Mouse (Mus musculus) MEL (cell line): ENCODE data around the gene Lin7a. TPM values are rescaled to one million over a fixed set of nuclear protein-coding genes. Genes with fewer than 3 reads are reported as not detected.

Experiments
- DNase-seq: peaks from one replicate; pipeline ENCODE4 v3.0.0; 2011; ENCODE audit warnings: low read depth, low spot score
- H3K27ac ChIP-seq: 2 replicates; pipeline ENCODE4 v1.5.1; 2012; ENCODE audit warnings: low read depth, mild to moderate bottlenecking, control low read depth, low read length, moderate library complexity; ENCODE audit not compliant: control insufficient read depth
- H3K27me3 ChIP-seq, 2 experiments: fragments of 150-350 bp in 1 of 2; sonication (generic) in 1 of 2; 2 replicates each; pipeline ENCODE4 v1.6.1; 2012; ENCODE audit warnings: low read length in 2 of 2, mild to moderate bottlenecking in 2 of 2, improper control_type of control experiment in 1 of 2, moderate library complexity in 1 of 2; ENCODE audit not compliant: insufficient read depth in 2 of 2, control insufficient read depth in 1 of 2
- H3K36me3 ChIP-seq, 2 experiments: 2 replicates each; pipeline ENCODE4 v1.6.1; 2012 to 2014; ENCODE audit warnings: low read length in 2 of 2, improper control_type of control experiment in 1 of 2, inconsistent platforms in 1 of 2, mild to moderate bottlenecking in 1 of 2; ENCODE audit not compliant: insufficient read depth in 2 of 2, control insufficient read depth in 1 of 2
- H3K4me1 ChIP-seq, 2 experiments: fragments of 150-350 bp in 1 of 2; sonication (generic) in 1 of 2; 2 replicates each; pipeline ENCODE4 v1.6.1; 2012; ENCODE audit warnings: low read length in 2 of 2, improper control_type of control experiment in 1 of 2, mild to moderate bottlenecking in 1 of 2; ENCODE audit not compliant: insufficient read depth in 2 of 2, control insufficient read depth in 1 of 2
- H3K4me3 ChIP-seq, 2 experiments: fragments of 150-350 bp in 1 of 2; sonication (generic) in 1 of 2; 2 replicates each; pipeline ENCODE4 v1.5.1; 2012; ENCODE audit warnings: low read depth in 2 of 2, low read length in 2 of 2, mild to moderate bottlenecking in 2 of 2, moderate library complexity in 2 of 2, control low read depth in 1 of 2, improper control_type of control experiment in 1 of 2; ENCODE audit not compliant: control insufficient read depth in 1 of 2, insufficient read depth in 1 of 2
- H3K79me2 ChIP-seq: 2 replicates; pipeline ENCODE4 v1.6.1; 2012; ENCODE audit warnings: mild to moderate bottlenecking, low read length, moderate library complexity; ENCODE audit not compliant: control insufficient read depth, poor library complexity, insufficient read depth
- H3K9ac ChIP-seq: 2 replicates; pipeline ENCODE4 v1.6.1; 2012; ENCODE audit warnings: low read depth, mild to moderate bottlenecking, control low read depth, low read length, moderate library complexity; ENCODE audit not compliant: control insufficient read depth, poor library complexity, severe bottlenecking
- H3K9me3 ChIP-seq: fragments of 150-350 bp; sonication (generic); replicated peaks from 2 replicates; pipeline ENCODE4 v1.6.1; 2012; ENCODE audit warnings: mild to moderate bottlenecking, low read length, improper control_type of control experiment, moderate library complexity; ENCODE audit not compliant: insufficient read depth
- CHD1 ChIP-seq: IDR thresholded peaks from 2 replicates; pipeline ENCODE4 v1.6.1; 2012; ENCODE audit warnings: low read depth, mild to moderate bottlenecking, inconsistent platforms, low read length, improper control_type of control experiment
- CHD2 ChIP-seq: IDR thresholded peaks from 2 replicates; pipeline ENCODE4 v1.6.1; 2011; ENCODE audit warnings: low read length, improper control_type of control experiment
- CTCF ChIP-seq, 3 experiments: IDR thresholded peaks in 2 of 3; conservative IDR thresholded peaks in 1 of 3; 2 replicates each; pipeline ENCODE4 v1.5.1; 2011 to 2012; ENCODE audit warnings: low read length in 3 of 3, low read depth in 2 of 3, mild to moderate bottlenecking in 2 of 3, improper control_type of control experiment in 1 of 3, inconsistent platforms in 1 of 3, mixed read lengths in 1 of 3, moderate library complexity in 1 of 3; ENCODE audit not compliant: control insufficient read depth in 1 of 3, insufficient read depth in 1 of 3, poor library complexity in 1 of 3, severe bottlenecking in 1 of 3
- ELF1 ChIP-seq: IDR thresholded peaks from 2 replicates; pipeline ENCODE4 v1.6.1; 2014; ENCODE audit warnings: low read depth, mild to moderate bottlenecking, inconsistent platforms, low read length, improper control_type of control experiment, moderate library complexity
- EP300 ChIP-seq, 2 experiments: IDR thresholded peaks; 2 replicates each; pipeline ENCODE4 v1.6.1; 2011; ENCODE audit warnings: improper control_type of control experiment in 2 of 2, low read length in 2 of 2, low read depth in 1 of 2, mild to moderate bottlenecking in 1 of 2
- ETS1 ChIP-seq: IDR thresholded peaks from 2 replicates; pipeline ENCODE4 v1.6.1; 2012; ENCODE audit warnings: low read depth, mild to moderate bottlenecking, inconsistent platforms, low read length, improper control_type of control experiment, moderate library complexity
- GABPA ChIP-seq: IDR thresholded peaks from 2 replicates; pipeline ENCODE4 v1.6.1; 2012; ENCODE audit warnings: low read depth, mild to moderate bottlenecking, inconsistent platforms, low read length, improper control_type of control experiment, moderate library complexity
- HCFC1 ChIP-seq: IDR thresholded peaks from 2 replicates; pipeline ENCODE4 v1.6.1; 2012; ENCODE audit warnings: low read depth, mild to moderate bottlenecking, inconsistent platforms, low read length, improper control_type of control experiment, moderate library complexity
- JUND ChIP-seq: IDR thresholded peaks from 2 replicates; pipeline ENCODE4 v1.6.1; 2011; ENCODE audit warnings: low read depth, mild to moderate bottlenecking, improper control_type of control experiment, low read length
- KAT2A ChIP-seq: conservative IDR thresholded peaks from 2 replicates; pipeline ENCODE4 v1.6.1; 2012; ENCODE audit warnings: low read depth, low read length, improper control_type of control experiment, inconsistent platforms
- MAFK ChIP-seq: IDR thresholded peaks from 2 replicates; pipeline ENCODE4 v1.6.1; 2011; ENCODE audit warnings: low read depth, mild to moderate bottlenecking, low read length, improper control_type of control experiment, borderline replicate concordance
- MAZ ChIP-seq: IDR thresholded peaks from 2 replicates; pipeline ENCODE4 v1.6.1; 2012; ENCODE audit warnings: low read depth, mild to moderate bottlenecking, inconsistent platforms, low read length, improper control_type of control experiment
- MXI1 ChIP-seq: IDR thresholded peaks from 2 replicates; pipeline ENCODE4 v1.6.1; 2011; ENCODE audit warnings: mild to moderate bottlenecking, low read depth, low read length, improper control_type of control experiment
- MYB ChIP-seq: IDR thresholded peaks from 2 replicates; pipeline ENCODE4 v1.6.1; 2011; ENCODE audit warnings: mild to moderate bottlenecking, low read depth, low read length, improper control_type of control experiment
- NELFE ChIP-seq: IDR thresholded peaks from 2 replicates; pipeline ENCODE4 v1.6.1; 2011; ENCODE audit warnings: low read depth, low read length, improper control_type of control experiment
- NRF1 ChIP-seq: IDR thresholded peaks from 2 replicates; pipeline ENCODE4 v1.6.1; 2014; ENCODE audit warnings: low read depth, mild to moderate bottlenecking, inconsistent platforms, low read length, improper control_type of control experiment, moderate library complexity; ENCODE audit not compliant: poor library complexity, insufficient read depth, severe bottlenecking
- POLR2AphosphoS2 ChIP-seq: IDR thresholded peaks from 2 replicates; pipeline ENCODE4 v1.6.1; 2011; ENCODE audit warnings: low read length, improper control_type of control experiment
- RCOR1 ChIP-seq: IDR thresholded peaks from 2 replicates; pipeline ENCODE4 v1.6.1; 2012; ENCODE audit warnings: low read depth, mild to moderate bottlenecking, inconsistent platforms, low read length, improper control_type of control experiment
- SIN3A ChIP-seq: IDR thresholded peaks from 2 replicates; pipeline ENCODE4 v1.6.1; 2012; ENCODE audit warnings: low read length, improper control_type of control experiment, inconsistent platforms
- SMC3 ChIP-seq: IDR thresholded peaks from 2 replicates; pipeline ENCODE4 v1.6.1; 2011; ENCODE audit warnings: low read depth, low read length, improper control_type of control experiment
- TBP ChIP-seq: IDR thresholded peaks from 2 replicates; pipeline ENCODE4 v1.8.0; 2011; ENCODE audit warnings: low read depth, low read length, improper control_type of control experiment
- UBTF ChIP-seq: IDR thresholded peaks from 2 replicates; pipeline ENCODE4 v1.6.1; 2012; ENCODE audit warnings: low read depth, mild to moderate bottlenecking, inconsistent platforms, low read length, improper control_type of control experiment, moderate library complexity, borderline replicate concordance; ENCODE audit not compliant: insufficient read depth
- USF1 ChIP-seq: IDR thresholded peaks from 2 replicates; pipeline ENCODE4 v1.6.1; 2014; ENCODE audit warnings: low read depth, mild to moderate bottlenecking, inconsistent platforms, low read length, improper control_type of control experiment, moderate library complexity
- USF2 ChIP-seq, 2 experiments: IDR thresholded peaks; 2 replicates each; pipeline ENCODE4 v1.6.1; 2011 to 2012; ENCODE audit warnings: improper control_type of control experiment in 2 of 2, low read length in 2 of 2, borderline replicate concordance in 1 of 2, inconsistent platforms in 1 of 2, low read depth in 1 of 2, mild to moderate bottlenecking in 1 of 2; ENCODE audit not compliant: insufficient read depth in 1 of 2
- ZNF384 ChIP-seq: IDR thresholded peaks from 2 replicates; pipeline ENCODE4 v1.6.1; 2012; ENCODE audit warnings: low read depth, mild to moderate bottlenecking, inconsistent platforms, low read length, improper control_type of control experiment
- polyA plus RNA-seq, 2 experiments: library from polyadenylated mRNA; stranded (reverse) in 1 of 2; unstranded in 1 of 2; fragments of >175 nt in 1 of 2; fragments of >200 nt in 1 of 2; gene quantifications; 2 replicates each; pipeline versions ENCODE4 v1.2.1 to v1.2.4; 2012; ENCODE audit warnings: low replicate concordance in 2 of 2, low read depth in 1 of 2; ENCODE audit not compliant: insufficient read length in 2 of 2, insufficient read depth in 1 of 2, missing spikeins in 1 of 2
- total RNA-seq: library from RNA; depleted of rRNA; stranded (reverse); fragments of 300-350 nt; gene quantifications from 2 replicates; pipeline ENCODE4 v1.2.3, GENCODE M21; 2012

Gene Lin7a
- total and polyA plus RNA-seq, 3 experiments: not detected

- no peak overlapping the region for H3K9ac ChIP-seq
- no peaks in the 10 kb centered on the region for H3K79me2 ChIP-seq
- no peaks in the 10 kb centered on the region for H3K9me3 ChIP-seq
- H3K27ac ChIP-seq: no peak overlapping the region
- no peaks in the 10 kb centered on the region for H3K36me3 ChIP-seq
- no peak overlapping the region for H3K4me3 ChIP-seq
- H3K4me1 ChIP-seq: no peaks in the 10 kb centered on the region
- H3K27me3 ChIP-seq: no peaks in the 10 kb centered on the region
- no peak for DNase-seq
- TF ChIP-seq ELF1: no peak
- no peak for TF ChIP-seq RCOR1
- TF ChIP-seq EP300 (IDR thresholded peaks at IDR 0.05; ENCODE audit: low read depth in 1 of 2, low read length in 2 of 2): no peak
- no peak for TF ChIP-seq CHD1
- no peak for TF ChIP-seq SMC3
Measured at GRCm38 (mm10) chr10:107238861-107239435, 32.5 kb upstream of the Lin7a start.

- no peaks in the 10 kb centered on the region for H3K79me2 ChIP-seq
- H3K9ac ChIP-seq: no peak overlapping the region
- no peaks in the 10 kb centered on the region for H3K36me3 ChIP-seq
- H3K27me3 ChIP-seq: no peaks in the 10 kb centered on the region
- DNase-seq: no peak
- no peaks in the 10 kb centered on the region for H3K4me1 ChIP-seq
- no peaks in the 10 kb centered on the region for H3K9me3 ChIP-seq
- H3K27ac ChIP-seq: no peak overlapping the region
- H3K4me3 ChIP-seq: no peak overlapping the region
- no peak for TF ChIP-seq UBTF
- TF ChIP-seq CHD2: no peak
- TF ChIP-seq KAT2A: no peak
- no peak for TF ChIP-seq TBP
- no peak for TF ChIP-seq CHD1
- TF ChIP-seq MXI1: no peak
- no peak for TF ChIP-seq MAFK
- TF ChIP-seq NRF1: no peak
- no peak for TF ChIP-seq ZNF384
- TF ChIP-seq ETS1: no peak
Measured at GRCm38 (mm10) chr10:107239651-107240330, 31.7 kb upstream of the Lin7a start.

GRCm38 (mm10) chr10:107240446-107240845, 31.0 kb upstream of the Lin7a start:
- no peaks in the 10 kb centered on the region for H3K4me1 ChIP-seq
- H3K4me3 ChIP-seq: no peak overlapping the region
- H3K9ac ChIP-seq: no peak overlapping the region
- no peaks in the 10 kb centered on the region for H3K9me3 ChIP-seq
- no peaks in the 10 kb centered on the region for H3K36me3 ChIP-seq
- no peak for DNase-seq
- TF ChIP-seq MAZ (no peak), HCFC1 (no peak), MYB (no peak), MXI1 (no peak), USF1 (no peak), MAFK (no peak), RCOR1 (no peak), JUND (no peak), GABPA (no peak), NELFE (no peak), CHD1 (no peak), CTCF (IDR thresholded peaks at IDR 0.05 in 2 of 3, conservative IDR thresholded peaks at IDR 0.05 in 1 of 3; ENCODE audit: control insufficient read depth in 1 of 3, insufficient read depth in 1 of 3, low read depth in 2 of 3, low read length in 3 of 3, poor library complexity in 1 of 3, severe bottlenecking in 1 of 3) (no peak), USF2 (IDR thresholded peaks at IDR 0.05; ENCODE audit: borderline replicate concordance in 1 of 2, insufficient read depth in 1 of 2, low read depth in 1 of 2, low read length in 2 of 2) (no peak), SIN3A (no peak), ELF1 (no peak), TBP (no peak), POLR2AphosphoS2 (no peak)
- no peak overlapping the region for H3K27ac ChIP-seq
- H3K79me2 ChIP-seq: no peaks in the 10 kb centered on the region
- no peaks in the 10 kb centered on the region for H3K27me3 ChIP-seq
